Mouse (Mus musculus): ENCODE measurements around the gene Plcd3.

Gene Plcd3

DNA sequence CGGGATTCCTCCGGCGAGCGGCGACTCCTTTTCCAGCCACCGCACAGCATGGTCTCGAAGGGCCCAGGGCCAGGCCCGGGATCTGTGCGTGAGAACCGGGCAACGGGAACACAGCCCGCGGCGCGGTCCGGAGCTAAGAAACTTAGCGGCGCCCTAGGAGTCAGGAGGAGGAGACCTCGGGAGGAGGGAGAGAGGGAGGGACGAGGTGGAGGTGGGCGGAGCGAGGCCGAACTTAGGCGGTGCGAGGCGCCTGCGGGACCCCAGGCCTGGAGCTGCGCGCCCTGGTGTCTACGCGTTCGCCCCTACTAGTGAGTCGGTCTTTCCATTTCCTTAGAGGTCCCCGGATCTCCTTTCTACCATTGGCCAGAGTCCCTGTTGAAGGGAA, at the start of gene Plcd3, which contains the start of gene Acbd4:
Gene Plcd3 (minus strand): TSS at position 178 of the 385 bp plus-strand sequence.
Gene Acbd4 (plus strand): TSS at position 202 of the 385 bp plus-strand sequence.
- DNase-seq: peak; percentile 85 to 90

DNA sequence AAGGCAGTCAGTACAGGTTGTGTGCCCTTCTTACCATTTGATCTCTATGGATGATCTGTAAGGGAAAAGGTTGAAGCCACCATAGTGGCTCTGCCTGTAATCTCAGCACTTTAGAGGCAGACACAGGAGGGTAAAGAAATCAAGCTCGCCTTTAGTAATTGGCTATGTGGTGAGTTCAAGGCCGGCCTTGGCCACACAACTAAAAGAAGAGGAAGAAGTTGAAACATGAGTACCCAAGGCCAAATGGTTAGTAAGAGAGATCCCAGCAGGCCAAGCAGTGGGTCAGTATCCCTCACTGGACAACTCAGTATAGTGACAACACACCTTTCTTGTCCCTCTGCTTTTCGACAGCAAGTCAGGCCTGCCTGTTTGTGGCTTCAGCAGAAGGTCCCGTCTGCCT, 48.3 kb upstream of the Plcd3 start:
- DNase-seq: no peak

DNA sequence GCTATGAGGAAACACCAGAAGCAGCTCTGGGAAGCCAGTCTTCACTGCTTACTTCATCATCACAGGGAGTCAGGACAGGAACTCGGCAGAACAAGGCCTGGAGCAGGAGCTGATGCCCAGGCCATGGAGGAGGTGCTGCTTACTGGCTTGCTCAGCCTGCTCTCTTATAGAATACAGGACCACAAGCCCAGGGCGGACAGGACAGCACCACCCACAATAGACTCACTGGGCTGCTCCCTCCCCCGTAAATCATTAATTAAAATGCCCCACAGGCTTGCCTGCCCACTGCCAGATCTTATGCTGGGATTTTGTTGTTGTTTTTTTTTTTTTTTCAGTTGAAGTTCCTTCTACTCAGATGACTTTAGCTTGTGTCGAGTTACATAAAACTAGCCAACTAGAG, 46.3 kb upstream of the Plcd3 start:
- no peak for DNase-seq

DNA sequence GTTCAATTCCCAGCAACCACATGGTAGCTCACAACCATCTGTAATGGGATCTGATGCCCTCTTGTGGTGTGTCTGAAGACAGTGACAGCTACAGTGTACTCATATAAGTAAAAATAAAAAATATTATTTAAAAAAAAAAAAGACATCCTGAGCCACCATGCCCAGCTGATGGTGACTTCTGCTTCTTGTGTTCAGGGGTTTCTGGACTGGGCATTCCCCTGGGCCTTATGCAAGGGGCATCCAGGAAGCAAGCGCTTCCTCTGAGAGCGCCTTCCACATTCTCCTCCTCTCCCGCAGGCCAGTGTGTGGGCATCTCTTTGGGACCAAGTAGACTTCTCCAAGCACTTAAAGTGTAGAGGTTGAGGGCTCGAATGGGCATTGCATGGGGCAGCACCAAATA, 44.9 kb upstream of the Plcd3 start:
- no peak for DNase-seq

DNA sequence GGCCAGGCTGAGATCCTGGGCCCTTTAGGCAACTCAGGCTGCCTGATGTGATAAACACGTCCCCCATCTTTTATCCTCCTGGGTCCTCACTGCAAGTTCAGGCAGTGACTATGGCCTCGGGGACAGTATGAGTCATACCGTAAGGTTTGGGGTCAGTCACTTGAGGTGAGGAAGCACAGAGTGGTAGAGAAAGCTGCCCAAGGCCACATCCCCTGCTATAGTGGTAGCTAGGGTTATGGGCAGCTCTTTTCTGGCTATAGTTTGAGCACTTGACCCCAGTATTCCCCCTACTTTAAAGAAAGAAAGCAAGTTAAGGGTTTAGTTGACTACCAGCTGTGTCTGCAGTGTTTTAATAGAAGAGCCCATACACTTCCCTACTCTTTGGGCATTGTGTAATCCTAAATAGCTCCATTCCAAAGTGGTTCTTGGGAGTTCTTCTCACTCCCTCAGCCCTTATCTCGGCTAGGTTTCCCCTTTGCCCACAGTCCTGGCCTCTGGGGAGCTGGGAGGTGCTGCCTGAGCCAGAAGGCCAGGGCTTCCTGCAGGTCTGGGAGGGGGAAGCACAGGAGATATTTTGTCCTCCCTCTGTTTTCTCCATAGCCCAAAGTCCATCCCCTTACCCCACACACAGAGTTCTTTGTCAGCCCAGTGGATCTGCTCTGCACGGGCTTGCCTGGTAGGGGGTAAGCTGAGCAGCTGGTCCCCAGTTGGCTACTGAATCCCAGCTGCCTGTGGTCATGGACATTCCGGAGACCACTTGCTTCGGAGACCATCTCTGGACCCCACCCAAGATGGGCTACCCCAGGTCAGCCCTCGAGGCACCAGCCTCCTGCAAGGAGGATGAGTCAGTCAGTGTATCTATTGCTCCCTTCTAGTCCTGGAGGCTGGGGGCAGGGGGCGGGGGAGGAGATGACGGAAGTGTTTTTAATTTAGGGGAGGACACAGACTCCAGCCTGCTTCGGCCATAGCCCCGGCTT, 43.1 kb upstream of the Plcd3 start:
- no peak for DNase-seq

DNA sequence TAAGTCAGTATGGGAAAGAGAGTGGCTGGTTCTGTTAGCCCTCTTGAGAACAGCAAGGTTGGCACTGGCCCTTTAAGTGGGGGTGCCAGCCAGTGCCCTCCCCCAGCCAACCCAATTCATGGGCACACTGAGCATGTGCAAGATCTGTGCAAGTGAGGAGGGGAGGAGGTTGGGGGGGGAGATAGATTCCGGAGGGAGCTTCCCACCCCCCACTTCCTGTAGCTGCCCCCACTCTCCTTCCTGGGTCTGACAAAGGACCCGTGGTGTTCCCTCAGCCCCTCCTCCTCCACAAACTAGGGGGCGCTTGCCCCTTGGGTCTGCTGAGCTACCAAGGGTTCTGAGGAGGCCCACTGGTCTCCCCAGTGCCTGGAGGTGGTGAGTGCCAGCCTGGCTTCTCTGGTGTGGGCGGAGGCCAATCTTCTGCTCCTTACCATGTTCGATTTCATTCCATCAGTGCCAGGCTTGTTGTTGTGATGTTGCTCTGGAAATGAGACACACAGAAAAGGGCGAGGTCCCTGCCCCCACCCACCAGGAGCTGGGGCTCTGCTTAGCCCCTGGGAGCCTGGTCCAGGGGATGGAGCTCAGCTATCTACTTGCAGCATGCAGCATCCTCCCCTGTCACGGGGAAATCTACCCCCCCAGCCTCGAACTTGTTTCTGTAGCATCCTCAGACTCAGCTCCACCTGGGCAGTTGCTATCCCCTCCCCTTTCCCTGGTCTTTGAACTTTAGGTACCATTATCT, 41.2 kb upstream of the Plcd3 start:
- peak; percentile 86 to 90 for DNase-seq

DNA sequence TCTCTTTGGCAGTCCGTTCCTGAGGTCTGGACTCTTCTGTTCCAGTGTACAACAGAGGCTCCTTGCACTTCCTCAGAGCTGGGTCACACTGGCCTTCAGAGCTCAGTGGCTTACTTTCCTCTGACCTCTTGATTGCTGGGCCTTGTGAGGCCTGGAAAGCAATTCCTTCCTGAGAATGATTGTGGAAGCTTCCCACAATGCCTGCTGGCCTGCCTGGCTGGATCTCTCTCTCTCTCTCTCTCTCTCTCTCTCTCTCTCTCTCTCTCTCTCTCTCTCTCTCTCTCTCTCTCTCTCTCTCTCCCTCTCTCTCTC, 40.4 kb upstream of the Plcd3 start:
- peak in 1 of 2 experiments; percentile 36 for DNase-seq

DNA sequence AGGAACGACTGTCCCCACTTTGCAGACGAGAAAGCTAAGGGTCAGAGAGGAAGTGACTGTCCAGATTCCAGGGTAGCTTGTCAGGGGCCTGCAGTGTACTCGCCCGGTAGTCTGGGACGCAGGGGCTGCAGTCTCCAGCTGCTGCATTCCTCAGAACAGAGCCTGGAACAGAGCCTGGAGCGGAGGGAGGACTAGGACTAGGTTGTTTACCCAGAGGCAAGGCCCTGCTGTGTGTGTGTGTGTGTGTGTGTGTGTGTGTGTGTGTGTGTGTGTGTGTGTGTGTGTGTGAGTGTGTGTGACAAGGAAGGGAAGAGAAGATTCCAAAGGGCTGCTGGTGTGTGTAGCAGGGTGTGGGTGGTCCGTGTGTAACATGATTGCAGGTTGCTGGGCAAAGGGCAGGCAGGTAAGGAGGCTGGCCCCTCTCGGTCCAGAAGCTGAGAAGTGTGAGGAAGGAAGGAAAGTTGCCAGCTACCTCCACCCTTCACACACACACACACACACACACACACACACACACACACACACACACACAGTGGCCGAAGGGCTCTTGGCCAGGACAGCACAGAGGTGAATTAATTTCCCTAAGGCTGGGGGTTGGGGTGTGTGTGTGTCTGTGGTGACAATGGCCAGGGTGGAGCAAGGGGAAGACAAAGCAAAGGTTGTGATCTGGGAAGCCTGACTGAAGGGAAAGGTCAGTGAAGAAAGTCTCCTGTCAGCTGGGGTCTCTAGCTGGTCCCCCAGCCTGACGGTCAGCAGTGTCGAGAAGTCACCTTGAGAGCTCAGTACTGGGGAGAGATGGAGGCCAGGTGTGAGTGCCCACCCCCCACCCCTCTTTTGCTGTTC, 39.9 kb upstream of the Plcd3 start:
- no peak for DNase-seq

DNA sequence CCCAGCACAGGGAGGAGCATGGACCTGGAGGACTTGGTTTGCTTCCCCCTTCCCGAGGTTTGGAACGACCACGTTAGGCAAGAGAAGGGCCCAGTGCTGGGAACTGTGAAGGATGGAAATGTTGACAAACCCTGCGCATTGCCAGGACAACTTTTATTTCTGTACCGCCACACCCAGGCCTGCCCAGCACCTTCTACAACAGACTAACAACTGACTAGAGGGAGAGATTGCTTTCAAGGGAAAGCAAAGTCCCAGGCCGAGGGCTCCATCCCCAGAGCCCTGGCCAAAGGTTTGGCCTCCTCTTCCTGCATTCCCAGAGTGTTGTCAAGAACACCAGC, 39.3 kb upstream of the Plcd3 start:
- DNase-seq: no peak

DNA sequence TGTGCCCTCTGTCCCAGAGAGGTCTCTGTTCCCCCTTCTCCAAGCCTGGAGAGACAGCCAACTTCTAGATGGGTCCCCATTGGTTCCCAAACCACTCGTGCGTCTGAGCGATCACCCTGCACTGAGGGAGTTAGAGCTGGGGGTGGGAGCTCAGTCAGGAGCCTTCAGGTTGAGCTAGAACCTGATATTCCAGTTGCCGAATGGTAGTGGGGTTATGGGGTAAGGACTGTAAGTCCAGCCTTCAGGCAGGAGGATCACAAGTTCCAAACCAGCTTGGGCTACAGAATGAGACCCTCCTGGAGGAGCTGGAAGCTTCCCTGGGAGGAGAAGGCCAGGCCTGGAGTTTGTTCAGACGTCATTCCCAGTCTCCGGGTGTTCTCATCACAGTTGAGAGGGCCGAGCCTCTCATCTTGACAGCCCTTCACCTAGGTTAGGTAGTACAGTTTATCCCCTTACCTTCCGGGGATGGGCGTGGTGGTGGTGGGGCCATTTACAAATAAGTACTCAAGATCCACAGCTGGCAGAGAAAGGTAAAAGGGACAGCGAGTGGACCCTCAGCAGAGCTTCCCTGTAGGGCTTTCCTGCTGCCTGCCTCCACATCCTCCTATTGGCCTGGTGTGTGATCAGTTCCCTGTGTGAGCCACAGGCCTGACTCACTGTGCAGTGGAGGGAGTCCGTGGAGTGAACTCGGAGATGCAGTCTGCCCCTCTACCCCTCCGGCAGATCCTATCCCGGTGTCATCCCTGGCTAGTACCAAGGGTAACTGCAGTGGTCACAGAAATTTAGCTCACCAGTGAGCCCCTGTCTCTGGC, 38.7 kb upstream of the Plcd3 start:
- no peak for DNase-seq

DNA sequence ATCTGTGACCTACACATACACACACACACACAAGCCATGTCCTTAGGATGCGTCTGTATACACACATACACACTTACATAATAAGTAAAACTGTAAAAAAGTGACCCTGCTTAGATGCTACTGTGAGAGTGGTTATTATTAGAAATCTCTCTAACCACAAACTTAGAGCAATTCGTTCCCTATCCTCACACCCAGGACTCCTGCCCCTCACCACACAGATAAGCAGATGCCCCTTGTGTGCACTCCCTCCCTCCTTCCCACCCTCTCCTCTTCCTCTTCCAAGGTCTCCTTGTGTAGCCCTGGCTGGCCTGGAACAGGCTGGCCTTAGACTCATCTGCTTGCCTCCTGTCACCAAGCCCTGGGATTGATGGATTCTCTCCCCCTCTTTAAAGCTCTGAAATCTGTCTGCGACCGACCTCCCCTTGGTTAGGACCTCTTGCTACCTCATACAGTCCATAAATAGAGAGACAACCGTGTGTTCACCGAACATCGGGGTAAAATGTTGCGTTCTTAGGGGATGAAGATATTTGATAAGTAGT, 34.6 kb upstream of the Plcd3 start:
- DNase-seq: no peak

DNA sequence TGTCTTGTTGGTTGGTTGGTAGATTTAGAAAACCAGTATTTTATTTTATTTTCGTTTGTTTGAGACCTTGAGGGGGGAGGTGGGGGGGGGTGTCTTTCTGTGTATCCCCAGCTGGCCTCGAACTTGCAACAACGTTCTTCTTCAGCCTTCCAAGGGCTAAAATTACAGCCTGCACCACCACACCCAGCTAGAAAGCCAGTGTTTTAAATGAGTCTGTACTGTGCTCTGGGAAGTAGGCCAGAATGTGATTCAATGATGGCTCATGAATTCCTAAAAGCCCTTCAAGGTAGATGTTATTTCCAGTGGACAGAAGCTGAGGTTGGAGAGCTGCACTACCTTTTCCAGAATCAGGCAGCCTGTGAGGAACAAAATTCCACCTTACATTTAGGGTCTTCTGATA, 32.8 kb upstream of the Plcd3 start:
- DNase-seq: peak; percentile 37 to 43

DNA sequence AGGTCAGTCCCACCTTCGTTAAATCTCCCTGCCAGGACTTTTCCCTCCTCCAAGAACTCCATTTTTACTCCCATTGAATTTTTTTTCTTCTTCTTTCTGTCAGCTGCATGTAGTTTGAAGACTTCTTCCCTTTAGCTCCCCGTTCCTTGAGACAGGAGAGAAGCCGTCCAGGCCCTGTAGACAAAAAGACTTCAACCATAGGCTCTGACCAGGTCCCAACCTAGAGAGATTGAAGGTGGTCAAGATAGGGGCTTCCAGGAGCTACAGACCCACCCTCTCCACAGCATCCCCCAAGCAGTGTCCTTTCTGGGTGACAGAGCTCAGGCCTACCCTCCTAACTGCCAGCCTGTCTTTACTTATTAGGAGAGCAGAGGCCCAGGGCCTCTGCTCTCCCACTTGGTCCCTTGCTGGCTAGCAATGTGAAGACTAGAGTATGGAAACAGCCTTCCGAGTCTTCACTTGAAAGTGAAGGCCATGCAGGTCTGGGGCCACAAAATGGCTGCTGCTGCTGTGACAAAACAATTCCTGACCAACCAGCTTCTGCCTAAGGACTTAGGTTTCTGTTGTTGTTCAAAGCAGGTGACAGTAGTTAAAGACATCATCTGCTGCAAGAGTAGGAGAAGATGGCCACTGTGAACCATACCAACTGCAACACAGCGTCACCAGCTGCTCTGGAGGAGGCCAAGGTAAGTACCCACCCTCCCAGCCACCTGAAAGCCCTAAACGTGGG, 32.2 kb upstream of the Plcd3 start:
- DNase-seq: peak; percentile 28 to 50

DNA sequence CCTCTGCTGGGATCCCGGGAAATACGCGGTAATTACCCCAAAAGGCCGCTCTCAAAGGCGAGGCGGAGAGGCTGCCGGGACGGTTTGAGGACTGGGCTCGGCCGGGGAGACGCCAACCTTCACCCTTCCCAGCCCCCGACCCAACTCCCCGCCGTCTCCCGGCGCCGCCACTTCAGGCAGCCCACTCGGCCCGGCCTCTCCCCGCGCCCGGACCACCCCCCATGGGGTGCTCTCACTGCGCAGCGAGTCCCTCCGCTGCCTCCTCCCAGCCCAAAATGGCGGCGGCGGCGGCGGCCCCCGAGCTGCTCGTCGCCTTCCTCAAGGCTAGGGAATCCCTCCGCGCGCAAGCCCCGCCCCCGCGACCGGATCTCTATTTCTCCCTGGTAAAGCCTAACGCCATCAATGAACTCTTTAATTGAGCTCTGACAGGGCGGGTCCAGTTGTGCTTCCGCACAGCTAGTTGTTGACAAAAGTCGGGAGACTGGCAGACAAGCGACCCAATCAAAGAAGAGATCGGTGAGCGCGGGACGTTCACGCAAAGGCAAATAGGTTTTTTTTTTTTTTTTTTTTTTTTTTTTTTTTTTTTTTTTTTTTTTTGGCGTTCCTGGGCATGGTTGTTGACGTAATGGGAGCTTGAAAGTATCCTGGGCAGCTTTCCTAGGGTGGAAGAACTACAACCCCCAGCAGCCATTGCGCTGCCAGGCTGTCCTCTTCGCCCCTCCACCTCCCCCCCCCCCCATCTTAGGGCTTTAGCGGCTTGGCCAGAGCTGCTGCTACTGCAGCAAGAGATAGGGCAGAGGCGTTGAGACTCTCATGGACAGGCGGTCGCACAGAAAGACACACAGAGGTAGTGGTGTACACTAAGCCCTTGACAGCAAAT, 31.4 kb upstream of the Plcd3 start:
- DNase-seq: peak; percentile 100

DNA sequence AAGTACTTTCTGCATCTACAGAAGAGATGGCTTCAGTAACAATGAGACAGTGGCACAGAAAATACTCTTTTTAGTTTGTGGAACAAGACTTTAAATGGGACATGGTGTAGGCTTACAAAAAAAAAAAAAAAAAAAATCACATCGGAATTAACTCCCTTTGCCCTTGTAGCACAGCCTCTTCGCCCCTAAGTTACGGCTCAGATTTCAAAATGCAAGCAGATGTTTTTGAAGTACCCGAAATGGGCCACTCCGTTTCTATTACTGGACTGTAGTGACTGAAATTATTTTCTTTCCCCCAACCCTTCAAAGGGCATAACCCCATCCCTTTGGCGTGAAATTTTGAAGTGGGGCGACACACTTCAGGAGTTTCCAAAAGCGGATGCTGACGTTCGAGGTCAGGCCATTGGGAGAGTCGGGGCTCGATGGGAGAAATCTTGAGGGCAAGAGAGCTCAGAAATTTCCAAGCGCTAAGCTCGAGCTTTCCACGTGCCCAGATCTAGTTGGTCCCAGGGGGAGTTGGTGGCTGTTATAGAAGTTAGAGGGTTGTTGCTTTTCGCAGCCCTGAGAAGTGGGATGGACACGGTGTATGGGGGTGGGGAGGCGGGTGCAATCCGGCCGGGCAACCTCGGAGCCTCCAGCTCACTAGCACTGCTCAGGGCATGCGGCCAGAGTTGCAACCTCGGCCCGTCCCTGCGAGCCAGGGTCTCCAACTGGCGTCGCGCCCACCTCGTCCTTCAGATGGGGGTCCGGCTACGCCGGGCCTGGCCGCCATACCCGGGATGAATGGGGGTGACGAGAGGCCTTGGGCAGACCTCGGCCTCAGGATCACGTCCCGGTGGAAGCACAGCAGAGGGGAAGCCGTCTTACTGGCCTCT, 30.5 kb upstream of the Plcd3 start, which contains the start of gene Hexim2:
Gene Hexim2 (plus strand): TSS at position 729 of the 875 bp plus-strand sequence.
- DNase-seq: peak; percentile 71 to 82

DNA sequence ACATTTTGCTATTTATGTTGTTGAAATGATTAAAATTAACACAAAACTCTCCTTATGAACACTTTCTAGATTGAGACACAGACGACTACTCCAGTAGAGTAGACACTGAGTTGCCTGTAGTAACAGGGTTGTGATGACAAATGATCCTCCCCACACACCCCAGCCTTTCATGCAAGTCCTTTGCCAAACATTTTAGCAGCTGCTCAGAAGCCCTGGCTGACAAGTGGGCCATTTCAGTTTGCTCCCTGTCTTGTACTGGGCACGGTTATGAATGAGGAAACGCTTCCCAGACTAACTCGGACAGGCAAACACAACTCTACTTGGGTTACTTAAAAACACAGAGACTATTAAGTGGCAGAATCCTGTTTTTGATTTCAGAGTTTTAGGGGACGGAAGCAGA, 18.9 kb upstream of the Plcd3 start:
- DNase-seq: no peak

DNA sequence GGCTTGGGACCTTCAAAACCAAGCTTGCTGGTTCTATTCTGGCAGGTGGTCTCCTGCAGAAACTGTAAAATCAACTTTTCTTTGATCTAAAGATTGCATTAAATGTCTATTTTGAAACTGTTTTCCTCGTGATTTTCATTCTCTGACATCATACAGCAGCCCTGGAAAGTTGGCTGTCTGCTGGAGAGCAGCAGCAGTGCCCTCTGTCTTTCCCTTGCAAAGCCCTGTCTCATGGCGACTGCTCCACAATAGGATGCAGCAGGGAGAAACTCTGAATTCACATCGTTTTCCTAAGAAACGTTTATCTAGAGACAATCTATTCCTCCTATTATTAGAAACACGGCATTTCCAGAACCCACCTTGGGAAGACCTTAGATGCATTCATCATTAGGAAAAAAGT, 18.2 kb upstream of the Plcd3 start:
- no peak for DNase-seq

DNA sequence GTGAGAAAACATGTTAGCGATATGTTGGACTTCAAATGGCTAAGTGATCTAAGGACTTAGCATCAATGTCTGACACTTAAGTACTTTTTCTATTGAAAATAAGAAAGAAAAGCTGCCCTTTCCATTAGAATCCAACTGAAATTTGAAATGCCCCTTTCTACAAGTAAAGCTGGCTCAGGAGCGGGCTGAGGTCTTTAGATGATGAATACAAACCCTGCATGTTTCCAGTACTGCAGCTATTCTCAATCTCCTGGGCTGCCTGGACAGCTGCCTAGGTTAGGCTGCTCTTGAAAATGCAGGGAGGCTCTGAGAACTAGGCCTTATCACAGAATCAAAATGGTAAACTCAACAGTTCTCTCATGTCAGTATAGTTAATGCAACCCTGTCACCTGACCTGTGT, 17.4 kb upstream of the Plcd3 start:
- DNase-seq: no peak

DNA sequence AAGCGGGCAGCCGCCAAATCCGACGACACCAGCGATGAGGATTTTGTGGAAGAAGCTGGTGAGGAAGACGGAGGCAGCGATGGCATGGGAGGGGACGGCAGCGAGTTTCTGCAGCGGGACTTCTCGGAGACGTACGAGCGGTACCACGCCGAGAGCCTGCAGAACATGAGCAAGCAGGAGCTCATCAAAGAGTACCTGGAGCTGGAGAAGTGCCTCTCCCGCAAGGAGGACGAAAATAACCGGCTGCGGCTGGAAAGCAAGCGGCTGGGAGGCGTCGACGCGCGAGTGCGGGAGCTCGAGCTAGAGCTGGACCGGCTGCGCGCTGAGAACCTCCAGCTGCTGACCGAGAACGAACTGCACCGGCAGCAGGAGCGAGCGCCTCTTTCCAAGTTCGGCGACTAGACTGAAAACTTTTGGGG, 16.1 kb upstream of the Plcd3 start:
- DNase-seq: peak in 1 of 2 experiments; percentile 52
